Mouse (Mus musculus) v-Abl transformed pro-B cells (cell line): ENCODE measurements at regions not wholly inside any gene's neighbourhood (a gene's known extent, or its start where the extent isn't known, plus 50 kb on each side); places are given as distances from the start of the nearest gene placed in this dataset.

Experiments used
- in situ Hi-C, 2 experiments: fragments of 400-800 bp; cut with MboI; formaldehyde crosslinking; loops; one replicate each; pipeline ENCODE4 v1.15.1; 2025; ENCODE audit not compliant: unreplicated experiment in 2 of 2

GRCm38 (mm10) chrX:166869515-166869914 is 284.0 kb upstream of the Egfl6 start:
- in situ Hi-C loops = no loop called here

GRCm38 (mm10) chrX:166867692-166868091 is 282.2 kb upstream of the Egfl6 start:
- in situ Hi-C loops = no loop called here
